Mouse (Mus musculus) forebrain, embryonic 15.5 days (tissue): ENCODE measurements around the gene Psmc1. TPM values are rescaled to one million over a fixed set of nuclear protein-coding genes. Genes with fewer than 3 reads are reported as not detected.

Experiments
- ATAC-seq: fragments of 200-750 bp; cut with Nextera tagmentation; replicated peaks from 2 replicates; pipeline ENCODE4 v1.8.0; 2017; ENCODE audit warnings: mild to moderate bottlenecking, moderate TSS enrichment, moderate library complexity
- H3K27ac ChIP-seq: fragments of 300-500 bp; sonication (generic); replicated peaks from 2 replicates; pipeline ENCODE4 v1.5.1; 2015; ENCODE audit warnings: mild to moderate bottlenecking, inconsistent platforms
- H3K27me3 ChIP-seq: fragments of 300-500 bp; sonication (generic); 2 replicates; pipeline ENCODE4 v1.6.1; 2015; ENCODE audit warnings: inconsistent platforms
- H3K36me3 ChIP-seq: fragments of 300-500 bp; sonication (generic); 2 replicates; pipeline ENCODE4 v1.6.1; 2015; ENCODE audit warnings: mild to moderate bottlenecking, inconsistent platforms
- H3K4me1 ChIP-seq: fragments of 300-500 bp; sonication (generic); 2 replicates; pipeline ENCODE4 v1.6.1; 2015; ENCODE audit warnings: inconsistent platforms
- H3K4me2 ChIP-seq: fragments of 300-500 bp; sonication (generic); replicated peaks from 2 replicates; pipeline ENCODE4 v1.6.1; 2015; ENCODE audit warnings: mild to moderate bottlenecking, inconsistent platforms
- H3K4me3 ChIP-seq: fragments of 300-500 bp; sonication (generic); 2 replicates; pipeline ENCODE4 v1.5.1; 2015; ENCODE audit warnings: mild to moderate bottlenecking, inconsistent platforms
- H3K9ac ChIP-seq: fragments of 300-500 bp; sonication (generic); replicated peaks from 2 replicates; pipeline ENCODE4 v1.6.1; 2015; ENCODE audit warnings: mild to moderate bottlenecking, inconsistent platforms
- H3K9me3 ChIP-seq: fragments of 300-500 bp; sonication (generic); 2 replicates; pipeline ENCODE4 v1.6.1; 2016; ENCODE audit warnings: inconsistent platforms
- WGBS: fragments of 180-500 bp; shearing (Covaris S2); methylation state at CpG from one replicate; pipeline ENCODE4 v1.1.7; 2015; ENCODE audit warnings: mixed read lengths; 5-methylcytosine and 5-hydroxymethylcytosine counted together
- polyA plus RNA-seq: library from polyadenylated mRNA; unstranded; fragments of >200 nt; fragmentation: Nextera tagmentation; extraction: Ambion mirVana; gene quantifications from 2 replicates; pipeline ENCODE4 v1.2.1, GENCODE M21; 2015

Psmc1 gene
- polyA plus RNA-seq, result 272 and 277 TPM in 2 replicates

DNA sequence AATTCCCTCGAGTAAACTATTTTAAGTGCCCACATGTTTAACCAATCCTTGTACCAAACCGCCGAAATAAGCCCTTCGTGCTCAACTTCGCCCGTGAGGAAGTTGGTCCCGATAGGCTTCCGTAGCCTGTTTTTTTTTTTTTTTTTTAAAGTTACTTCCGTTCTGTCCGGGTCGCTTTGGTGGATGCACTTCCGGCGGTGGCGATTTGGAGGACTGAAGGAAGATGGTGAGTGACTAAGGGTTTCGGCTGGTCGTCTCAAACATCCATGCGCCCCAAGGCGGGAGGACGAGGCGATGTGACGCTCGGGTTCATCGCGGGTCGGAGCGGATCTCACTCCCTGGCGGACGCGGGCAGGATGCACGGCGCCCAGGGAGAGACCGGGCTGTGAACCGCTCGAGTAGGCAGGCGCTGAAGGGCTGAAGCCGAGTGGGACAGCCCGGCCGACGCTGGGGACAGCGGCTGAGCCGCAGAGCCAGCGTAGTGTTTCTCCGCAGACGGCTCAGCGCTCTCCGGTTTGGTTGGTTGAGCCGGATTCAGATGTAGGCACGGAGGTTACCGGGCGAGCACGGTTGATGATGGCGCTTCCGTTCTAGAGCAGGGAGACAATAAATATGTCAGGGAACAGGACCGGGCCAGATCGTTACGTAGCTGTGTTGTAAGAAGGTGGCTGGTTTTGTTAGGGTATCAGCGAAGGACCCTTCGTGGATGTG, at the start of gene Psmc1:
TSS of gene Psmc1 (plus strand) at position 169 of the 711 bp plus-strand sequence.
- peak within 1 kb of the TSS; percentile 74 for H3K4me2 ChIP-seq
- no peaks in the 10 kb centered on the region for H3K27me3 ChIP-seq
- WGBS, result under 1% methylated on average over 58 of the region's 58 CpGs
- peaks cover 22% of the 10 kb centered on the region for H3K36me3 ChIP-seq
- ATAC-seq, result peak; percentile 82
- peak within 1 kb of the TSS; percentile 97 for H3K9ac ChIP-seq
- H3K4me3 ChIP-seq, result peak within 1 kb of the TSS; percentile 91
- H3K9me3 ChIP-seq, result no peaks in the 10 kb centered on the region
- H3K27ac ChIP-seq, result peak within 1 kb of the TSS; percentile 90
- peaks cover 23% of the 10 kb centered on the region for H3K4me1 ChIP-seq

- no peaks in the 10 kb centered on the region for H3K27me3 ChIP-seq
- no peaks in the 10 kb centered on the region for H3K4me1 ChIP-seq
- no peak overlapping the region for H3K4me2 ChIP-seq
- no peak overlapping the region for H3K4me3 ChIP-seq
- H3K9me3 ChIP-seq, result no peaks in the 10 kb centered on the region
- no peak for ATAC-seq
- WGBS, result 94% methylated on average over 10 of the region's 10 CpGs
- no peak overlapping the region for H3K9ac ChIP-seq
- no peaks in the 10 kb centered on the region for H3K36me3 ChIP-seq
- no peak overlapping the region for H3K27ac ChIP-seq
Measured at GRCm38 (mm10) chr12:100061071-100061470, 48.9 kb upstream of the Psmc1 start.

DNA sequence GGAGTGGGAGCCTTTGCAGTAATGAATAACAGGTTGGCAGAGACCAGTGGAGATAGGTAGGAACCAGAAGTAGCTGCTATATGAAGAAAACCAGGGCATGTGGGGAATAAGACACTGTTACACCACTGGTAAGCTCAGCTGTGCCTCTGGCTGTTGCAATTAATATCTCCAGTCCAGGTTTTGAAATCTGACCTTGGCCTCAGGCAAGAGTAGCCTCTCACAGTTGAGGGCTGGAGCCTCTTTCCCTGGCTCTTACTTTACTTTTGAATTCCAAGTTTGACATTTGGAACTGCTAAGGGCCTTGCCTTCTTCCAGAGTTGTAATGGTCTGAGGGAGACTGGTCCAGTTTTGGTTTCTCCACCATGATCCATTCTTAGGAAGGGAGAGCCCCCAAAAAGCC, 48.1 kb upstream of the Psmc1 start:
- H3K4me1 ChIP-seq, result no peaks in the 10 kb centered on the region
- H3K9ac ChIP-seq, result no peak overlapping the region
- no peaks in the 10 kb centered on the region for H3K36me3 ChIP-seq

GRCm38 (mm10) chr12:100062584-100062983, 47.4 kb upstream of the Psmc1 start:
- no peak overlapping the region for H3K4me2 ChIP-seq
- no peaks in the 10 kb centered on the region for H3K4me1 ChIP-seq
- no peak overlapping the region for H3K9ac ChIP-seq
- no peak overlapping the region for H3K27ac ChIP-seq
- no peak for ATAC-seq
- 76% methylated on average over 3 of the region's 3 CpGs for WGBS
- no peaks in the 10 kb centered on the region for H3K36me3 ChIP-seq
- no peaks in the 10 kb centered on the region for H3K27me3 ChIP-seq
- no peak overlapping the region for H3K4me3 ChIP-seq
- no peaks in the 10 kb centered on the region for H3K9me3 ChIP-seq

More for the DNA sequence above, 48.1 kb upstream of the Psmc1 start:
- Histone ChIP-seq H3K27ac (no peak overlapping the region), H3K4me3 (no peak overlapping the region), H3K9me3 (no peaks in the 10 kb centered on the region), H3K27me3 (no peaks in the 10 kb centered on the region), H3K4me2 (no peak overlapping the region)
- no peak for ATAC-seq

GRCm38 (mm10) chr12:100065109-100065508, 44.8 kb upstream of the Psmc1 start:
- H3K4me1 ChIP-seq, result no peaks in the 10 kb centered on the region
- H3K27ac ChIP-seq, result no peak overlapping the region
- no peak for ATAC-seq
- H3K4me3 ChIP-seq, result no peak overlapping the region
- no peak overlapping the region for H3K9ac ChIP-seq
- 71% methylated on average over 3 of the region's 3 CpGs for WGBS
- H3K27me3 ChIP-seq, result no peaks in the 10 kb centered on the region
- H3K4me2 ChIP-seq, result no peak overlapping the region
- no peaks in the 10 kb centered on the region for H3K36me3 ChIP-seq
- no peaks in the 10 kb centered on the region for H3K9me3 ChIP-seq

DNA sequence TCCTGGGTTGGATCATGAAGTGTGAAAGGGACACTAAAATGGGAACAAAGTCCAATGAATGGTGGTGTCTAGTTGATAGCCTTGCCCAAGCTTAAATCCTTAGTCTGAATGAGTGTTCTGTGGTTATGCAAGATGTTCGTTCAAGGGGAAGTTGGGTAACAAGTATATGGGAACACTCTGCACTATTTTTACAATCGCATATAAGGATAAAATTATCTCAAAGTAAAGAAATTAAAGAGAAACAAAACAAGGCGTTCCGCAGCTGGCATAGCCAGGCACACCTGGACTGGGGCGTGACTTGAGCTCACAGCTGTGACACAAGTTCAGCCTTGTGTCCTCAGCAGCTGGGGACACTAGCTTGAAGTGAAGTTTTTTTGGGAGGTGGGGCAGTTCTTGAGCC, 42.5 kb upstream of the Psmc1 start:
- 93% methylated on average over 5 of the region's 5 CpGs for WGBS
- Histone ChIP-seq H3K27me3 (no peaks in the 10 kb centered on the region), H3K27ac (no peak overlapping the region), H3K9ac (no peak overlapping the region), H3K4me3 (no peak overlapping the region), H3K4me2 (no peak overlapping the region), H3K9me3 (no peaks in the 10 kb centered on the region), H3K4me1 (no peaks in the 10 kb centered on the region), H3K36me3 (no peaks in the 10 kb centered on the region)
- no peak for ATAC-seq

DNA sequence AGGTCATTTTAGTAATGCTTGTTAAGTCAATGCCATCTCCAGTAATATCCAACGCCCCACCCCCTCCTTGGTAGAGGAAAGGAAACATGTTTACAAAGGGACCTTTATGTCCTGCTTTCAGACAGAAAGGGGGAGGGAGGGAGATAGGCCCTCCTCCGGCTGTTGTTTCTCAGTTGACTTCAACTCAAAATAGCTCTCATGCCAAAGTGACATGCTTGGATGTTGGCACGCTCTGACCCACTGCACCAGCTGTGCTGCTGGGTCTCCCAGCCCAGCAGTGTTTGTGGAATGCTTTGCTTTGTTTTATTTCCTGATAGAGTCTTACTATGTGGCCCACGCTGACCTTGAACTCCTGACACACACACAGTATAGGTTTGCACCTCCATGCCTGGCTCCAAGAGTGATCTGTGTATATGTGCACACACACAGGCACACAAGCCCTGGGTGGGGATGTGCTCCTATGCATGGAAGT, 36.7 kb upstream of the Psmc1 start:
- Histone ChIP-seq H3K27me3 (no peaks in the 10 kb centered on the region), H3K9me3 (no peaks in the 10 kb centered on the region), H3K36me3 (no peaks in the 10 kb centered on the region), H3K4me3 (no peak overlapping the region), H3K9ac (no peak overlapping the region), H3K4me2 (no peak overlapping the region), H3K4me1 (no peaks in the 10 kb centered on the region), H3K27ac (no peak overlapping the region)
- 46% methylated on average over 4 of the region's 4 CpGs for WGBS
- ATAC-seq, result no peak

GRCm38 (mm10) chr12:100075715-100076114, 34.2 kb upstream of the Psmc1 start:
- H3K9me3 ChIP-seq, result no peaks in the 10 kb centered on the region
- H3K4me2 ChIP-seq, result no peak overlapping the region
- no peak overlapping the region for H3K27ac ChIP-seq
- no peaks in the 10 kb centered on the region for H3K36me3 ChIP-seq
- no peak overlapping the region for H3K9ac ChIP-seq
- 17% methylated on average over 4 of the region's 4 CpGs for WGBS
- H3K4me1 ChIP-seq, result no peaks in the 10 kb centered on the region
- H3K27me3 ChIP-seq, result no peaks in the 10 kb centered on the region
- H3K4me3 ChIP-seq, result no peak overlapping the region
- ATAC-seq, result no peak

DNA sequence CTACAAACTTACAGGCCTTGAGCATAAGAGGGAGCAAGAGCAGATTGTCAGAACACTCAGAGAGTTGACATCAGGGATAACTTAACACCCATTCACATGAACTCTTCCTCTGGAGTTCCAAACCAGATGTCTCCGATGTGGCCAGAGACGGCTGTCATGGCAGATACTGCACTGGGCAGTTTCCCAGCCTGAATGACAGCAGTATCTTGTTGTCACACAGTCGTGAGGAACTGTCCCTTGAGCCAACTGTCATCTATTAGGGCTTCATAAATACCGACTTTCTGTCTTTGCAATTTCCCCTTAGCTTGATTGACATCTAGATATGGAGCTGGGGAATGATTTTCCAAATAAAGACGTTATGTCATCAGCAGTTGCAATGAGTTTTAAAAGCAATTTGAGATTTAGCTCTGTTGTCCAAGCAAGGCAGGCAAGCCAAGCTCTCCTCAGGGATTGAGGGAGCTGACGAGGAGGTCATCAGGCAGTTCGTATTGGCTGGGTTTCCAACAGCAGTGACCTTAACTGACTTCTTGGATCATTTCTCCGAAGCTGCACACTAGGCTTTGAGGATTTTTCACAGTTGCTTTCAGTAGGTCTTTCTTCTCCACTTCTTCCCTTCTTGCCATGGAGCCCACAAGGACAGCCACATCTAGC, 30.2 kb upstream of the Psmc1 start:
- Histone ChIP-seq H3K4me2 (no peak overlapping the region), H3K4me1 (no peaks in the 10 kb centered on the region), H3K4me3 (no peak overlapping the region), H3K9ac (no peak overlapping the region), H3K36me3 (no peaks in the 10 kb centered on the region), H3K27ac (no peak overlapping the region), H3K27me3 (no peaks in the 10 kb centered on the region), H3K9me3 (no peaks in the 10 kb centered on the region)
- 85% methylated on average over 8 of the region's 8 CpGs for WGBS
- ATAC-seq, result no peak

DNA sequence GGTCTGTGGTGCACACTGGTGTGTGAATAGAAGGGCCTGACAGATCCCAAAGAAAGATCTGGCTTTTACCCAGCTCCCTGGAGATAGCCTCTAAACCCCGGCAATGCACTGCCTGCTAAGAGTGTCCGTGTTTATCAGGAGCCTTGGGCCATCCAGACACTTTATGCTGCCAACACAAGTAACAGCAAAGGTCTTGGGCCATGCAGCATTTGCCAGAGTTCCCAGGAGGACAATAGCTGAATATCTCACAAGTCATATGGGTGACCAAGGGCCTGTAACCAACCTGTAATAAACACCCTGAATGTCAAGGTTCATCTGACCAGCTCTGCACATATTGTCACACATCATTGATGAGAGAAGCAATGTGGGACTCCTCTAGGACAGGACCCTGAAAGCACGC, 21.9 kb upstream of the Psmc1 start:
- Histone ChIP-seq H3K36me3 (no peaks in the 10 kb centered on the region), H3K4me3 (no peak overlapping the region), H3K27ac (no peak overlapping the region), H3K27me3 (no peaks in the 10 kb centered on the region), H3K9me3 (no peaks in the 10 kb centered on the region), H3K9ac (no peak overlapping the region), H3K4me1 (no peaks in the 10 kb centered on the region), H3K4me2 (no peak overlapping the region)
- WGBS, result 84% methylated on average over 3 of the region's 3 CpGs
- no peak for ATAC-seq

- Histone ChIP-seq H3K27ac (no peak overlapping the region), H3K4me3 (no peak overlapping the region), H3K27me3 (no peaks in the 10 kb centered on the region), H3K36me3 (no peaks in the 10 kb centered on the region), H3K9me3 (no peaks in the 10 kb centered on the region), H3K4me2 (no peak overlapping the region), H3K4me1 (no peaks in the 10 kb centered on the region), H3K9ac (no peak overlapping the region)
- ATAC-seq, result no peak
- 82% methylated on average over 5 of the region's 5 CpGs for WGBS
Measured at GRCm38 (mm10) chr12:100089265-100089664, 20.7 kb upstream of the Psmc1 start.

- Histone ChIP-seq H3K4me1 (no peaks in the 10 kb centered on the region), H3K27ac (no peak overlapping the region), H3K4me3 (no peak overlapping the region), H3K9ac (no peak overlapping the region), H3K4me2 (no peak overlapping the region), H3K9me3 (no peaks in the 10 kb centered on the region), H3K27me3 (no peaks in the 10 kb centered on the region), H3K36me3 (no peaks in the 10 kb centered on the region)
- ATAC-seq, result no peak
- WGBS, result 92% methylated on average over 4 of the region's 4 CpGs
Measured at GRCm38 (mm10) chr12:100090750-100091149, 19.2 kb upstream of the Psmc1 start.
